Mouse (Mus musculus) hindbrain, embryonic 13.5 days (tissue): ENCODE results near the gene Matn4. TPM values are rescaled to one million over a fixed set of nuclear protein-coding genes. Genes with fewer than 3 reads are reported as not detected.

Experiments
- ATAC-seq: fragments of 200-750 bp; cut with Nextera tagmentation; 2 replicates; pipeline ENCODE4 v1.8.0; 2017; ENCODE audit warnings: moderate TSS enrichment; ENCODE audit not compliant: low FRiP score
- H3K27ac ChIP-seq: fragments of 300-500 bp; sonication (generic); 2 replicates; pipeline ENCODE4 v1.5.1; 2015; ENCODE audit warnings: inconsistent platforms, mild to moderate bottlenecking, moderate library complexity
- H3K27me3 ChIP-seq: fragments of 300-500 bp; sonication (generic); 2 replicates; pipeline ENCODE4 v1.6.1; 2015; ENCODE audit warnings: mild to moderate bottlenecking, inconsistent platforms
- H3K36me3 ChIP-seq: fragments of 300-500 bp; sonication (generic); 2 replicates; pipeline ENCODE4 v1.6.1; 2015; ENCODE audit warnings: mild to moderate bottlenecking, inconsistent platforms
- H3K4me1 ChIP-seq: fragments of 300-500 bp; sonication (generic); replicated peaks from 2 replicates; pipeline ENCODE4 v1.6.1; 2015; ENCODE audit warnings: inconsistent platforms
- H3K4me2 ChIP-seq: fragments of 300-500 bp; sonication (generic); 2 replicates; pipeline ENCODE4 v1.6.1; 2015; ENCODE audit warnings: inconsistent platforms, mild to moderate bottlenecking, moderate library complexity
- H3K4me3 ChIP-seq: fragments of 300-500 bp; sonication (generic); 2 replicates; pipeline ENCODE4 v1.5.1; 2015; ENCODE audit warnings: mild to moderate bottlenecking, inconsistent platforms
- H3K9ac ChIP-seq: fragments of 300-500 bp; sonication (generic); 2 replicates; pipeline ENCODE4 v1.6.1; 2015; ENCODE audit warnings: mild to moderate bottlenecking, inconsistent platforms
- H3K9me3 ChIP-seq: fragments of 300-500 bp; sonication (generic); 2 replicates; pipeline ENCODE4 v1.6.1; 2016; ENCODE audit warnings: inconsistent platforms
- WGBS: fragments of 180-500 bp; shearing (Covaris S2); methylation state at CpG from one replicate; pipeline ENCODE4 v1.1.7; 2015; 5-methylcytosine and 5-hydroxymethylcytosine counted together
- polyA plus RNA-seq: library from polyadenylated mRNA; unstranded; fragments of >200 nt; fragmentation: Nextera tagmentation; extraction: Ambion mirVana; gene quantifications from 2 replicates; pipeline ENCODE4 v1.2.1, GENCODE M21; 2015

Matn4 gene
- polyA plus RNA-seq, 1 experiment from 2014 or later, result 2.3 TPM

- peaks cover 4% of the 10 kb centered on the region; the same call in 1 of the 2 replicates for H3K27me3 ChIP-seq
- WGBS, result 92% methylated on average over 15 of the region's 15 CpGs
- H3K36me3 ChIP-seq, result no peaks in the 10 kb centered on the region
- no peak for ATAC-seq
- H3K4me2 ChIP-seq, result no peak overlapping the region
- H3K27ac ChIP-seq, result no peak overlapping the region
- H3K4me1 ChIP-seq, result no peaks in the 10 kb centered on the region
- H3K9ac ChIP-seq, result no peak overlapping the region
- H3K9me3 ChIP-seq, result no peaks in the 10 kb centered on the region
- no peak overlapping the region for H3K4me3 ChIP-seq
Measured at GRCm38 (mm10) chr2:164422675-164423393, 17.9 kb upstream of the Matn4 start.

DNA sequence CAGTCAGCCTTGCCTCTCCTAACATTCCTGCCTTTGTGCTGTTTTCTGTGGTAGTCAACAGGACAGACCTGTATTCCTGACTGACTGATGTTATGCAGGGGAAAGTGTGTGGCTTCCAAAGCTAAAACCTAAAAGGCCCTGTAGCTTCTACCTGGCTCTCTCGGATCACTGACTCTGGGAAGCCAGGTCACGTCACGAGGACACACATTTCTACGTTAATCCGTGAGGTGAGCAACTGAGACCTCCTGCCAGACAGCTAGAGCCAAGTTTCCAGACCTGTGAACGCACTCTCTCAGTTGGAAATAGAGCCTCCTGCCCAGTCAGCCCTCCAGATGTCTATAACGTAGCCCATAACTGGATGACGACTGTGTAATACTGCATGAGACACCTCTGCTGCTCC is 17.0 kb upstream of the Matn4 start:
- H3K9me3 ChIP-seq, result no peaks in the 10 kb centered on the region
- no peak overlapping the region for H3K27ac ChIP-seq
- H3K9ac ChIP-seq, result no peak overlapping the region
- no peaks in the 10 kb centered on the region for H3K36me3 ChIP-seq
- no peaks in the 10 kb centered on the region for H3K4me1 ChIP-seq
- 94% methylated on average over 8 of the region's 8 CpGs for WGBS
- no peak for ATAC-seq
- H3K27me3 ChIP-seq, result peaks cover 4% of the 10 kb centered on the region; the same call in 1 of the 2 replicates
- H3K4me3 ChIP-seq, result no peak overlapping the region
- H3K4me2 ChIP-seq, result no peak overlapping the region

- Histone ChIP-seq H3K9me3 (no peaks in the 10 kb centered on the region), H3K27ac (no peak overlapping the region), H3K36me3 (no peaks in the 10 kb centered on the region), H3K4me3 (no peak overlapping the region), H3K9ac (no peak overlapping the region), H3K27me3 (peaks cover 4% of the 10 kb centered on the region; the same call in 1 of the 2 replicates), H3K4me1 (no peaks in the 10 kb centered on the region), H3K4me2 (no peak overlapping the region)
- whole genome bisulfite sequencing, result 94% methylated on average over 7 of the region's 7 CpGs
- no peak for ATAC-seq
Measured at GRCm38 (mm10) chr2:164421306-164421705, 16.3 kb upstream of the Matn4 start.

GRCm38 (mm10) chr2:164419489-164419888 is 14.5 kb upstream of the Matn4 start:
- Histone ChIP-seq H3K27me3 (peaks cover 10% of the 10 kb centered on the region; the same call in 1 of the 2 replicates), H3K4me2 (no peak overlapping the region), H3K4me3 (no peak overlapping the region), H3K4me1 (no peaks in the 10 kb centered on the region), H3K36me3 (no peaks in the 10 kb centered on the region), H3K9me3 (no peaks in the 10 kb centered on the region), H3K27ac (no peak overlapping the region), H3K9ac (no peak overlapping the region)
- WGBS, result 3% methylated on average over 3 of the region's 3 CpGs
- ATAC-seq, result no peak

DNA sequence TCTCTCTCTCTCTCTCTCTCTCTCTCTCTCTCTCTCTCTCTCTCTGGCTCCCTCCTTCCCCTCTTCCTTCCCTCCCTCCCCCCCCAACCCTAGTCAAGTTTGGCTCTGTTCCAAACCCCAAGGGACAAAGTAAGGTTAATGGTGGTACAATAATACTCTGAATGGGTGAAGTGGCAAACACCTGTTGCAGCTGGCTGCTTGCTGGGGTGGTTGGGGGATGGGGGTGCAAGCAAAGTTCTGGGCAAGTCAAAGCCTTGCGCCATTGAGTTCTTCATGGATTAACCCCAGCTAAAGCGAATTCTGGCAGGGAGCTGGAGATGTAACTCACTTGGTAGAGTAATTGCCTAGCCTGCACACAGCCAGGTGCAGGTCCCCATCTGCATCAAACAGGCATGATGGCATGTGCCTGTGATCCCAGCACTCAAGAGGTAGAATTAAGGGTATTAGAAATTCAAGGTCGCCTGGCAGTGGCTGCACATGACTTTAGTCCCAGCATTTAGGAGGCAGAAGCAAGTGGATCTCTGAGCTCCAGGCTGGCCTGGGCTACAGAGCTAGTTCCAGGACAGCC is 13.4 kb upstream of the Matn4 start:
- ATAC-seq, result no peak
- H3K9ac ChIP-seq, result no peak overlapping the region
- no peak overlapping the region for H3K4me3 ChIP-seq
- no peaks in the 10 kb centered on the region for H3K36me3 ChIP-seq
- no peaks in the 10 kb centered on the region for H3K9me3 ChIP-seq
- H3K27ac ChIP-seq, result no peak overlapping the region
- peaks cover 20% of the 10 kb centered on the region for H3K27me3 ChIP-seq
- H3K4me2 ChIP-seq, result no peak overlapping the region
- H3K4me1 ChIP-seq, result 0 out of 2 replicates have a peak, but pooled peaks cover 4% of the 10 kb centered on the region
- WGBS, result 21% methylated on average over 3 of the region's 3 CpGs

GRCm38 (mm10) chr2:164417198-164417597 is 12.2 kb upstream of the Matn4 start:
- ATAC-seq, result no peak
- H3K27ac ChIP-seq, result no peak overlapping the region
- 2% methylated on average over 2 of the region's 2 CpGs for WGBS

DNA sequence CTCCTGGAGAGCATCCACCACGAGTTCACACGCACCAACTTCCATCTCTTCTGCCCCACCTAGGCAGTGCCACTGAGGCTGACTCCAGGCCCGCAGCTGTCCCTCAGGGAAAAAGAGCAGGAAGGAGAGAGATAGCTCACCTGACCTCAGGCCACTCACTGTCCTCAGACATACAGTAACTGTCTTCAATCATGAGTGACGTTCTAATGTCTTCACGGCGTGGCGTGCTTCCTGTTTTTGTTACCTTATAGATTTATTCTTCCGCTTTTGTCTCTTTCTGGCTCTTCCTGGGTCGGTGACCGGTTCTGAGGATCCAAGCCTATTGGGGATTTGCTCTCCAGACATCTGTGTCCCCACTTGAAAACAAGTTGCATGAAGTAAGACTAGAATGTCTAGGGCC is 9.6 kb upstream of the Matn4 start:
- H3K36me3 ChIP-seq, result no peaks in the 10 kb centered on the region
- H3K4me1 ChIP-seq, result 0 out of 2 replicates have a peak, but pooled peaks cover 4% of the 10 kb centered on the region
- no peak for ATAC-seq
- no peak overlapping the region for H3K27ac ChIP-seq
- H3K9ac ChIP-seq, result peak overlapping the region; percentile 49
- 80% methylated on average over 10 of the region's 10 CpGs for WGBS
- H3K4me3 ChIP-seq, result peak overlapping the region; percentile 24
- H3K9me3 ChIP-seq, result no peaks in the 10 kb centered on the region
- H3K4me2 ChIP-seq, result peak overlapping the region; percentile 47
- peaks cover 35% of the 10 kb centered on the region for H3K27me3 ChIP-seq

More at GRCm38 (mm10) chr2:164417198-164417597, 12.2 kb upstream of the Matn4 start:
- H3K4me2 ChIP-seq, result no peak overlapping the region
- H3K36me3 ChIP-seq, result no peaks in the 10 kb centered on the region
- no peak overlapping the region for H3K4me3 ChIP-seq
- no peaks in the 10 kb centered on the region for H3K9me3 ChIP-seq
- H3K4me1 ChIP-seq, result 0 out of 2 replicates have a peak, but pooled peaks cover 4% of the 10 kb centered on the region
- peaks cover 20% of the 10 kb centered on the region for H3K27me3 ChIP-seq
- H3K9ac ChIP-seq, result no peak overlapping the region

DNA sequence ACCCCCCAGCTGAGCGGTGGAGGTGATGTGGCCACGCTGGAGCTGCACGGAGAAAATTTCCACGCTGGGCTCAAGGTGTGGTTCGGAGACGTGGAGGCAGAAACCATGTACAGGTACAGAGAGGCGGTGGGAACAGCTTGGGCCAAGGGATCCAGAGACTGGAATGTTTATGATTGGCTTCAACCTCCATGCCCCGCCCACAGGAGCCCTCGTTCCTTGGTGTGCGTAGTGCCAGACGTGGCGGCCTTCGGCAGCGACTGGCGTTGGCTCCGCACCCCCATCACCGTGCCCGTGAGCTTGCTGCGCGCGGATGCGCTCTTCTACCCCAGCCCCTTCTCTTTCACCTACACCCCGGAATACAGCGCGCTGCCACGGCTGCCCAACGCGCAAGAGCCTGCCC is 9.2 kb upstream of the Matn4 start:
- Histone ChIP-seq H3K27me3 (peaks cover 38% of the 10 kb centered on the region), H3K9ac (peak overlapping the region; percentile 49), H3K36me3 (no peaks in the 10 kb centered on the region), H3K4me1 (0 out of 2 replicates have a peak, but pooled peaks cover 4% of the 10 kb centered on the region), H3K9me3 (no peaks in the 10 kb centered on the region), H3K4me2 (peak overlapping the region; percentile 47), H3K4me3 (peak overlapping the region; percentile 24), H3K27ac (no peak overlapping the region)
- 28% methylated on average over 28 of the region's 28 CpGs for WGBS
- ATAC-seq, result no peak

DNA sequence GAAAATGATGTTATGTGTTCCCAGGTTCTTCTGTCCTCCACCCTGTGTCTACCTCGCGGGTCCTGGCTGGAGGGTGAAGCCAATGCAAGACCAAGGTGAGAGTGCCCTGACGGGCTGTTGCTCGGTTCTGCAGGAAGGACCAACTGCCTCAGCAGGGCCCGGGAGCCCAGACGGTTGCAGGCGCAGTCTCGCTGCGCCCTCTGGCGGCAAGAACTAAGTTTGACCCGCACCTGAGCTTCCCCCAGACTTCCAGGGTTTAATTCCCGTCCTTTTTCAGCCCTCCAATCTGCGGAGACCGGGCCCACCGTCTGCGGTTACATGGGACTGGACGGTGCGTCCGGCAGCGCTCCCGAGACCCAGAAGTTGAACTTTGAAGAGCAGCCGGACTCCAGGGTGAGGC is 2.7 kb upstream of the Matn4 start:
- H3K36me3 ChIP-seq, result no peaks in the 10 kb centered on the region

GRCm38 (mm10) chr2:164405519-164405918 is 559 bp upstream of the Matn4 start:
- Histone ChIP-seq H3K4me1 (peaks cover 31% of the 10 kb centered on the region), H3K27ac (no peak overlapping the region), H3K4me2 (no peak overlapping the region), H3K36me3 (no peaks in the 10 kb centered on the region), H3K27me3 (peaks cover 100% of the 10 kb centered on the region), H3K9me3 (no peaks in the 10 kb centered on the region), H3K4me3 (no peak overlapping the region), H3K9ac (no peak overlapping the region)
- WGBS, result 54% methylated on average over 5 of the region's 5 CpGs
- ATAC-seq, result no peak

More for the DNA sequence above, 2.7 kb upstream of the Matn4 start:
- no peak for ATAC-seq
- Histone ChIP-seq H3K9me3 (no peaks in the 10 kb centered on the region), H3K4me3 (no peak overlapping the region), H3K27me3 (peaks cover 84% of the 10 kb centered on the region), H3K27ac (no peak overlapping the region), H3K4me2 (no peak overlapping the region), H3K4me1 (peaks cover 20% of the 10 kb centered on the region), H3K9ac (no peak overlapping the region)
- WGBS, result 1% methylated on average over 22 of the region's 22 CpGs

- no peaks in the 10 kb centered on the region for H3K36me3 ChIP-seq
- H3K9ac ChIP-seq, result peak overlapping the region; percentile 63
- peak overlapping the region; percentile 64 for H3K4me2 ChIP-seq
- peaks cover 100% of the 10 kb centered on the region for H3K27me3 ChIP-seq
- no peak for ATAC-seq
- H3K4me3 ChIP-seq, result peak overlapping the region; percentile 36
- H3K9me3 ChIP-seq, result no peaks in the 10 kb centered on the region
- H3K27ac ChIP-seq, result no peak overlapping the region
- peaks cover 35% of the 10 kb centered on the region for H3K4me1 ChIP-seq
- WGBS, result under 1% methylated on average over 49 of the region's 49 CpGs
Measured at GRCm38 (mm10) chr2:164404082-164404990, 624 bp downstream of the Matn4 start.
